In genomic region chr2:68315258-68315657, GRCm38 (mm10) we compare ENCODE assay signal across 9 mouse cellular contexts.
A peak's percentile ranks its signal among the peaks of the same experiment; 100 is the strongest.
DNase-seq lines count a peak whose midpoint lies in the region; ATAC-seq and TF ChIP-seq lines count a peak whose summit lies in the region.
"Had no signal": no experiment of that assay in that cellular context is flagged by ENCODE, and none has a peak within 500 bp of the region (broad histone marks: within the 10 kb centered on the region; RNA-seq: fewer than 3 reads in every experiment).

No protein-coding gene starts in this region.

- 63% methylated on average over 11 of the region's 11 CpGs for WGBS in kidney, postnatal 0 days
- WGBS in midbrain, embryonic 13.5 days = 53% methylated on average over 11 of the region's 11 CpGs

- H3K9me3 ChIP-seq in kidney, postnatal 0 days (replicated peaks; ENCODE audit: low read length) = no peaks in the 10 kb centered on the region
- H3K9me3 ChIP-seq in midbrain, embryonic 13.5 days = peaks cover under 1% of the 10 kb centered on the region; the same call in 1 of the 2 replicates

- H3K4me1 ChIP-seq in kidney, postnatal 0 days (replicated peaks; ENCODE audit: insufficient read depth, low read length) = no peaks in the 10 kb centered on the region
- peaks cover 29% of the 10 kb centered on the region for H3K4me1 ChIP-seq in midbrain, embryonic 13.5 days (replicated peaks)

- H3K36me3 ChIP-seq in kidney, postnatal 0 days (ENCODE audit: insufficient read depth, low read length) = 0 out of 2 replicates have a peak, but pooled peaks cover 2% of the 10 kb centered on the region
- peaks cover 5% of the 10 kb centered on the region; the same call in 1 of the 2 replicates for H3K36me3 ChIP-seq in midbrain, embryonic 13.5 days

- no peaks in the 10 kb centered on the region for H3K27me3 ChIP-seq in kidney, postnatal 0 days (ENCODE audit: insufficient read depth, low read length)
- H3K27me3 ChIP-seq in midbrain, embryonic 13.5 days = no peaks in the 10 kb centered on the region

- TF ChIP-seq CTCF in kidney, postnatal 0 days (IDR thresholded peaks at IDR 0.05; ENCODE audit: low read depth) = no peak

- H3K4me3 ChIP-seq in kidney, postnatal 0 days (replicated peaks; ENCODE audit: low read depth, low read length) = no peak overlapping the region
- no peak overlapping the region for H3K4me3 ChIP-seq in midbrain, embryonic 13.5 days (replicated peaks)

- H3K27ac ChIP-seq in kidney, postnatal 0 days = no peak overlapping the region
- no peak overlapping the region; the same call in 1 of the 2 replicates for H3K27ac ChIP-seq in midbrain, embryonic 13.5 days
- H3K27ac ChIP-seq: liver, embryonic 14.5 days had no signal

- DNase-seq in cerebellum, postnatal 10 days = peak; percentile 13 to 29
- no peak for DNase-seq in cerebellum, adult 9-11 months
- peak; percentile 28 for DNase-seq in kidney, postnatal 0 days (ENCODE audit: low spot score)
- DNase-seq in kidney, adult 8-10 months = no peak
- DNase-seq in gastrocnemius, adult 8-10 months (ENCODE audit: low spot score in 2 of 2) = peak; percentile 5 to 33
- no peak for DNase-seq in adrenal gland, postnatal 10 days

- H3K9ac ChIP-seq in kidney, postnatal 0 days (ENCODE audit: low read depth, low read length) = no peak overlapping the region
- no peak overlapping the region for H3K9ac ChIP-seq in midbrain, embryonic 13.5 days (replicated peaks)
- H3K9ac ChIP-seq: liver, embryonic 14.5 days had no signal

- ATAC-seq in kidney, postnatal 0 days (replicated peaks; ENCODE audit: low FRiP score, low read depth) = no peak
- peak; percentile 31; the same call in 1 of the 2 replicates for ATAC-seq in midbrain, embryonic 13.5 days
- ATAC-seq in megakaryocyte progenitor cell, adult 5-6 weeks (replicated peaks; ENCODE audit: poor library complexity) = no peak

- H3K4me2 ChIP-seq in kidney, postnatal 0 days (ENCODE audit: low read length) = no peak overlapping the region
- no peak overlapping the region for H3K4me2 ChIP-seq in midbrain, embryonic 13.5 days (replicated peaks)

Comparison
In these comparisons a context has a peak if more than half of its experiments do, and no peak if none do; other contexts are left out.
1. DNase-seq: peak in cerebellum, postnatal 10 days (2 of 2), kidney, postnatal 0 days (single experiment) and gastrocnemius, adult 8-10 months (2 of 2); none in cerebellum, adult 9-11 months (single experiment), kidney, adult 8-10 months (0 of 2) and adrenal gland, postnatal 10 days (single experiment).